Mouse (Mus musculus) small intestine, adult 2 months (tissue): Measurements from ENCODE around the gene Casq2. TPM values are rescaled to one million over a fixed set of nuclear protein-coding genes. Genes with fewer than 3 reads are reported as not detected.

ENCODE experiments used
- H3K27ac ChIP-seq: fragments of 200-500 bp; 2 replicates; pipeline ENCODE4 v1.5.1; 2012; ENCODE audit warnings: low read depth, low read length, control low read depth, inconsistent platforms; ENCODE audit not compliant: insufficient read depth
- H3K27me3 ChIP-seq: fragments of 200-500 bp; 2 replicates; pipeline ENCODE4 v1.6.1; 2012; ENCODE audit warnings: mild to moderate bottlenecking, moderate library complexity, low read length, inconsistent platforms; ENCODE audit not compliant: control insufficient read depth, insufficient read depth
- H3K36me3 ChIP-seq: fragments of 200-500 bp; 2 replicates; pipeline ENCODE4 v1.6.1; 2012; ENCODE audit warnings: mild to moderate bottlenecking, low read length, control low read depth, inconsistent platforms; ENCODE audit not compliant: control insufficient read depth, insufficient read depth
- H3K4me1 ChIP-seq: fragments of 200-500 bp; 2 replicates; pipeline ENCODE4 v1.6.1; 2012; ENCODE audit warnings: low read length, inconsistent platforms, mixed read lengths; ENCODE audit not compliant: control insufficient read depth, insufficient read depth, insufficient read length
- H3K4me3 ChIP-seq: fragments of 200-500 bp; 2 replicates; pipeline ENCODE4 v1.5.1; 2012; ENCODE audit warnings: low read depth, mild to moderate bottlenecking, control low read depth, inconsistent platforms, low read length, moderate library complexity
- CTCF ChIP-seq: fragments of 200-500 bp; IDR thresholded peaks from 2 replicates; pipeline ENCODE4 v1.5.1; 2012; ENCODE audit warnings: low read depth, mild to moderate bottlenecking, control low read depth, inconsistent platforms, low read length, moderate library complexity, mixed read lengths; ENCODE audit not compliant: insufficient replicate concordance, insufficient read length; ENCODE audit errors: extremely low read depth
- POLR2A ChIP-seq: fragments of 200-500 bp; IDR thresholded peaks from 2 replicates; pipeline ENCODE4 v1.6.1; 2012; ENCODE audit warnings: low read depth, mild to moderate bottlenecking, control low read depth, inconsistent platforms, low read length, moderate library complexity
- WGBS: fragments of 180-500 bp; shearing (Covaris S2); methylation state at CpG from one replicate; pipeline ENCODE4 v1.1.7; 2018; 5-methylcytosine and 5-hydroxymethylcytosine counted together
- polyA plus RNA-seq: library from polyadenylated mRNA; depleted of rRNA; stranded (reverse); fragments of >200 nt; gene quantifications from 2 replicates; pipeline ENCODE4 v1.2.3, GENCODE M21; 2012

Casq2 gene
- polyA plus RNA-seq, 1 experiment, result 1.1 TPM

DNA sequence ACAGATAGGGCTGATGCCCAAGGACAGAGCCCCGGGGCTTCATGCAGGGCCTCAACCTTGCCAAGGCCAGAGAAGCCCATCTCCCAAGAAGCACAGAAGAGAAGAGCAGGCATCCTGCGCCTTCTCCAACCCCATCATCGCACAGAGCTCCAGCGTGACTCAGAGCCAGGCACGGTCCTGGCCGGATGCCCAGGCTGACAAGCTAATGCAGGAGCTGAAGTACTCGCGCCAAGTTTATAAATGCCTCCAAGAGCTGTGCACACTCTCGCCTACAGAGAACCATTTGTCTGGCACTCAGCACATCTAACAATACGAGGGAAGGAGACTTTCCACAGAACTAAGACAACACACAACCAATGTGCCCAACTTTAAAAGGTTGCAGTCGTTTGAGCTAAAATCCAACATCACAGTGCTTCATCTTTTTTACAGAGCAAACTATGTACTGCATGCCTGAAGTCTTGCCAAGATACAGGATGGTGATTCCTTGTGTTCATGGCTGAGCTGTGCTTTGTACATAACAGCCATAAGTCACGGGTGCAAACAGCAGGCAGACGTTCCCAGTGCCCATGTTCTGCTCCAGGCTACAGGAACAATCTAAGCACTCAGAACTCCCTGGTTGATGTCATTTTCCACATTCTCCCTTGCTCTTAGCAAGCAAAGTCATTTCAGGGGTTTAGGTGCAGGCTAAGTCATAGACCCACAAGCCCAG is 83.1 kb downstream of the Casq2 start:
- TF ChIP-seq CTCF, result no peak
- TF ChIP-seq POLR2A, result no peak
- H3K27me3 ChIP-seq, result no peaks in the 10 kb centered on the region
- no peaks in the 10 kb centered on the region for H3K36me3 ChIP-seq
- no peak overlapping the region for H3K4me3 ChIP-seq
- 22% methylated on average over 13 of the region's 13 CpGs for WGBS
- H3K4me1 ChIP-seq, result no peaks in the 10 kb centered on the region
- H3K27ac ChIP-seq, result peak overlapping the region; percentile 3; the same call in 1 of the 2 replicates

DNA sequence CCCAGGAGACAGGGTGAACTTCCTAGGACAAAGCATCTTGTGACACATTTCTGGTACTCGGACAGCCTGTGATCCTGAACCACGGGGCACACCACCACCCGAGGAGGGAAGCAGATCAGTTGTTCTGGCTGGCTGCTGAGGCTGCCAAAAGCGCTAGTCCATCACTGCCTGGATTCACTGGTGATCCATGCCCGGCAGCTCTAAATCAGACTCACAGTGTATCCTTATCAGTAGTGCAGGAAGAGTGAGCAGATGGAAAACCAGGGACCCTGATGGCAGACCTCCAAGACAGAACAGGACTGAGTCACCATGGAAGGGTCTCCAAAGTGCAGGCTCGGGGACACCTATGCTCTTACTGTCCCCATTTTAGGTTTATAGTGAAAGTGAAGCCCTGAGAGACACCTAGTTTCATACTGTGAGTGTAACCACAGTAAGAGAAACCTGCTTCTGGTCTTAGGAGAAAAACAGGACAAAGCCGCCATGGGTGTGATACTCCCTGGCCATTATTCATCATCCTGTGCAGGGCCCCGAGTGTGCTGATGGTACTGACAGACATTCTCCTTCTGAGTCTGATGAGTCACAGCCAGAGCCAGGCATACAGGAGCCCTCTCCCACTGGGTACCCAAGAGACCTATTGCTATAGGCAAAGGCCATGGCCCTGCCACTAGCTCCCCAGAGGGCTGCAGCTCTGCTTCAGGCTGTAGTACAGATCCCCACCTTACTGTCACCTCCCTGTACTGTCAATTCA is 88.1 kb downstream of the Casq2 start:
- no peaks in the 10 kb centered on the region for H3K27me3 ChIP-seq
- H3K27ac ChIP-seq, result no peak overlapping the region
- H3K36me3 ChIP-seq, result no peaks in the 10 kb centered on the region
- WGBS, result 76% methylated on average over 8 of the region's 8 CpGs
- H3K4me3 ChIP-seq, result no peak overlapping the region
- TF ChIP-seq CTCF, result no peak
- H3K4me1 ChIP-seq, result no peaks in the 10 kb centered on the region

- 93% methylated on average over 18 of the region's 18 CpGs for WGBS
- no peak for TF ChIP-seq POLR2A
- no peak for TF ChIP-seq CTCF
- H3K27ac ChIP-seq, result no peak overlapping the region
Observed at GRCm38 (mm10) chr3:102175701-102176100, 89.5 kb downstream of the Casq2 start.

GRCm38 (mm10) chr3:102176116-102176515 is 89.9 kb downstream of the Casq2 start:
- no peak overlapping the region for H3K27ac ChIP-seq
- 84% methylated on average over 5 of the region's 5 CpGs for WGBS

More at GRCm38 (mm10) chr3:102175701-102176100, 89.5 kb downstream of the Casq2 start:
- no peaks in the 10 kb centered on the region for H3K36me3 ChIP-seq
- H3K27me3 ChIP-seq, result no peaks in the 10 kb centered on the region
- no peaks in the 10 kb centered on the region for H3K4me1 ChIP-seq
- H3K4me3 ChIP-seq, result no peak overlapping the region

GRCm38 (mm10) chr3:102177837-102178615 is 91.8 kb downstream of the Casq2 start:
- Histone ChIP-seq H3K27me3 (no peaks in the 10 kb centered on the region), H3K36me3 (no peaks in the 10 kb centered on the region), H3K4me1 (no peaks in the 10 kb centered on the region), H3K27ac (no peak overlapping the region), H3K4me3 (no peak overlapping the region)
- WGBS, result 86% methylated on average over 12 of the region's 12 CpGs
- TF ChIP-seq POLR2A (no peak), CTCF (no peak)

More at GRCm38 (mm10) chr3:102176116-102176515, 89.9 kb downstream of the Casq2 start:
- H3K4me1 ChIP-seq, result no peaks in the 10 kb centered on the region
- no peaks in the 10 kb centered on the region for H3K27me3 ChIP-seq
- H3K36me3 ChIP-seq, result no peaks in the 10 kb centered on the region
- no peak for TF ChIP-seq POLR2A
- no peak for TF ChIP-seq CTCF
- H3K4me3 ChIP-seq, result no peak overlapping the region

- 94% methylated on average over 4 of the region's 4 CpGs for WGBS
- no peak overlapping the region for H3K27ac ChIP-seq
- no peaks in the 10 kb centered on the region for H3K4me1 ChIP-seq
- H3K27me3 ChIP-seq, result no peaks in the 10 kb centered on the region
- no peak overlapping the region for H3K4me3 ChIP-seq
- no peaks in the 10 kb centered on the region for H3K36me3 ChIP-seq
- TF ChIP-seq CTCF (no peak), POLR2A (no peak)
Observed at GRCm38 (mm10) chr3:102179869-102180268, 93.7 kb downstream of the Casq2 start.

DNA sequence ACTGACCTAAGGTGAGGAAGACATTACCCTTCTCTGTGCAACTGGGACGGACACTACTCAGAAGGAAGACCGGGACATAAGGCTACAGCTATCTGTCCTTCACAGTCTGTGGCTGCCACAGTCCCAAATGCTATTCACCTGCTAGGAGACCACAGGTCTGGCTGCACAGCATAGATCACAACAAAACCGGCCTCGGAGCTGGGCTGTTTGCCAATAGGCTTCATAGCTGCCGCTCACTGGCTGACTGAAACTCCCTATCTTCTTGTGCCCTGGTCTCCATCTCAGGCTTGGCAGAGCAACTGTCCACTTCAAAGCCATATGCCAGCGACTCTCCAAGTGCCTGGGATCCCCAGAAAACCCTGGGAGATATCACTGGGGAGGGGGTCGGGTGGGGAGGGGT is 94.5 kb downstream of the Casq2 start:
- no peak overlapping the region for H3K4me3 ChIP-seq
- H3K27ac ChIP-seq, result no peak overlapping the region
- no peaks in the 10 kb centered on the region for H3K36me3 ChIP-seq
- 72% methylated on average over 7 of the region's 7 CpGs for WGBS
- H3K27me3 ChIP-seq, result no peaks in the 10 kb centered on the region
- TF ChIP-seq POLR2A, result no peak
- no peak for TF ChIP-seq CTCF
- H3K4me1 ChIP-seq, result no peaks in the 10 kb centered on the region
